Mouse (Mus musculus): Measurements from ENCODE around the gene Celsr1.

- TF ChIP-seq POLR2A (IDR thresholded peaks at IDR 0.05; ENCODE audit: borderline replicate concordance, insufficient read depth, low read length) (no peak), CTCF (IDR thresholded peaks at IDR 0.05; ENCODE audit: borderline replicate concordance, insufficient read depth, low read depth, low read length) (no peak)
These were observed 70.2 kb downstream of the Celsr1 start for GRCm38 (mm10) chr15:85963279-85963840.
